Mouse (Mus musculus) cerebellum, adult 9-11 months (tissue): ENCODE data around the gene Ifrd2.

Experiments used
- DNase-seq: peaks from one replicate; pipeline ENCODE4 v3.0.0; 2022

Gene Ifrd2

DNA sequence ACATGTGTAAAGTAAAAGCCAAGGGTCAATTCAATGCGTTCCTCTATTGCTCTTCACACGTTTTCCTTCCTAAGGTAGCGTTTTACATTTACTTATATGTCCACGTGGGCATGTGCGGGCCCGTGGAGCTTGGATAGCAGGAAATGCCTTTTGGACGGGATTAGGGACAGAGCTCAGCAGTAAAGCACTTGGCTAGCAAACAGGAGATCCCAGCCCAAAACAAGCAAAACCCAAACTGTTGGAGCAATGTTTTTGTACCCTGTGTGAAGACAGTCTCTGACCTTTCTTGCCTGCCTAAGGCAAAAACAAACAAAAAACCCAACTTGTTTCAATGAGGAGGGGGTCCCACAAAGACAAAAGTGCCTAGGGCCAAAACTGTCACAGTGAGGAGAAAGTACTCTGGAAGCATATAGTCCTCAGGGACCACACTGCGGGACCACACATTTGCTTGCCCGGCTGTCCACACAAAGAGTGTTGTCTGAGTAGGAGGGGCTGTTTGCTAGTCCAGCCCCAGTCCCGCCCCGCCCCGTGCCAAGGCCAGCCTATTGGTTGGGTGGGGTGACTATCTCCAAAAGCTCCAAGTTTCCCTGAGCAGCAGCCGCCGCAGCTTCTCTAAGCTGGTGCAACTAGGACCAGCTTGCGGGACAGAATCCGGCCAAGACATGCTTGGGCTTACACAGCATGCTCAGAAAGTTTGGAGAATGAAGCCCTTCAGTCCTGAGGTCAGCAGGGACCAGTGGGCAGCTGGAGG lies 10.9 kb upstream of the Ifrd2 start, which contains the start of gene Hyal1:
Hyal1 (plus strand) TSS at position 571 of the 751 bp plus-strand sequence.
- DNase-seq = no peak

DNA sequence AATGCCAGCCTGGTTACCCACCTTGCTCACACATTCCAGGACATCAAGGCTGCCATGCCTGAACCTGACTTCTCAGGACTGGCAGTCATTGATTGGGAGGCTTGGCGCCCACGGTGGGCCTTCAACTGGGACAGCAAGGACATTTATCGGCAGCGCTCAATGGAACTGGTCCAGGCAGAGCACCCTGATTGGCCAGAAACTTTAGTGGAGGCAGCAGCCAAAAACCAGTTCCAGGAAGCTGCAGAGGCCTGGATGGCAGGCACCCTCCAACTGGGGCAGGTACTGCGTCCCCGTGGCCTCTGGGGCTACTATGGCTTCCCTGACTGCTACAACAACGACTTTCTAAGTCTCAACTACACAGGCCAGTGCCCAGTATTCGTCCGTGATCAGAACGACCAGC lies 9.6 kb upstream of the Ifrd2 start:
- DNase-seq = no peak

DNA sequence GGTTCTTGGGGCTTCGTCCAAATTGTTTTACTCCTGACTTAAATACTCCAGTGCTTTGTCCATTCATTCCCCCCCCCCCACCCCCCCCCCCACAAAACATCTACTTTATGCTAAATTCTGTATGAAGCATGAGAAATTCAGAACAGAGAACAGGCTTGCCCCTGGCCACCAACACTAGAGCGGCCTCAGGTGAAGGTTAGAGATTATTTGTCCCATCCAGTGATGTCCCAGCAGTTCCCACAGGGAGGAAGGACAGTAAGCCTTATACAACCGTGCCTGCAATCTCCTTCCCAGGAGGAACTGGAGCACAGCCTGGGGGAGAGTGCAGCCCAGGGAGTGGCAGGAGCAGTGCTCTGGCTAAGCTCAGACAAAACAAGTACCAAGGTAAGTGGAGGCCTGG lies 8.9 kb upstream of the Ifrd2 start, which contains the start of gene Naa80:
Naa80 (plus strand) TSS at position 301 of the 400 bp plus-strand sequence.
- no peak for DNase-seq

DNA sequence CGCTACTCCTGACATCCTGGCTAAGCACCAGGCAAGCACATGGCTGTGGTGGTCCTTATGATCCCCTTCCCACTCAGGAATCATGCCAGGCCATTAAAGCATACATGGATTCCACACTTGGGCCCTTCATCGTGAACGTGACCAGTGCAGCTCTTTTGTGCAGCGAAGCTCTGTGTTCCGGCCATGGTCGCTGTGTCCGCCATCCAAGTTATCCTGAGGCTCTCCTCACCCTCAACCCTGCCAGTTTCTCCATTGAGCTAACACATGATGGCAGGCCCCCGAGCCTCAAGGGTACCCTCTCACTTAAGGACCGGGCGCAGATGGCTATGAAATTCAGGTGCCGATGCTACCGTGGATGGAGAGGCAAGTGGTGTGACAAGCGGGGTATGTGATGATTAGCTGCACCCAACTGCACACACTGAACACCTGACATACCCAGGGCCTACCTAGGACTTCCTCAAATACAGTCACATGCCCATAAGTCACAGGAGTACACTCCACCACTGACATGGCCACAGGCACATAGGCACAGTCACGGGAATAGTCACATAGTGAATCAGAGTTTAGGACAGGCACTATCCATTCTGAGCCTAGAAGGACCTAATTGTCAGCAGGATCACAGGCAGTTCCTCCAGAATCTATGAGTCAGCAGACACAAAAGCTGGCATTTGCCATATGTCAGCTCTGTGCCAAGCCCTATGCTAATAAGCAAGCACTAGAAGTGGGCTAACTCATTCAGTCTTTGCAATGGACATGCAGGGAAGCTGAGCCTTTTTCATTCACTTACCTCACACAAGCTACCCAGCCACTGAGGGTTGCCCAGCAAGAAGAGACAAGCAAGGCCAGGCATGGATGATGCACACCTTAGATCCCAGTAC lies 8.2 kb upstream of the Ifrd2 start:
- DNase-seq = no peak

DNA sequence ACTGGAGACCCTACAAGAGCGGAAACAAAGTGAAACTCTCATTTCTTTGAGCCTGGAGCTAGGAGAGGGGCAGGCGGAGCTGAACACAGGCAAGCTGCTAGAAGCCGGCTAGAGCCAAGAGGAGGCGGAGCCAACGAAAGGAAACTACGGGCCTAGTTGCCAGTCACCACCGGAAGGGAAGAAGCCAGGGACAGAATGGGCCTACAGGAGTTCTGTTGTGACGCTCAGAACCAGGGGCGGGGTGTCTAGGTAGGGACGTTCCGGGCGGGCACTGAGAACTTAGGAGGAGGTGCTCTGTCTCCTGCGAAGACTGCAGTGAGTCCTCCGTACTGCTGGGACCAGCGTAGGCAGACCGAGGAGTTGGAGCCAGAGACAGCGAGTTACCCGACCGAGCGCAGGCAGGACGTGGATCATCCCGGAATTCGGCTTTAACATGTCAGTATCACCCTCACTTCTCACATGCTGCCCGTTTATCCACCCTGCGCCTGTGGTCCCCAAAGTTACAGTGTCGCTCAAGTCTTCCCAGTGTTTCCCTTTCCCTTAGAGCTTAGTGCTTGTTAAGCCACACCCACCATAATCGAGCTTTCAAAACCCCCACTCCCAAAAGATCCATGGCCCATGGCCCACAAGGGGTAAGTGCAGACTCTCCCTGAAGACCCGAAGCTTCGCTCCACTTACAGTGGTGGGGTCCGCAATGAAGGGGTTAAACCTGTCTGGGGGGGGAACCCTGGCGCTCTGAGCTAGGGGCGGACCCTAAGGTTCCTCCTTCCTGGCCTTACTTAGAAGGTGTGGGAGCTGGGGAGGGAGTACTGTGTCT lies 6.7 kb upstream of the Ifrd2 start, which contains the start of gene Hyal3:
Hyal3 (plus strand) TSS at position 318 of the 817 bp plus-strand sequence.
- peak; percentile 93 for DNase-seq

DNA sequence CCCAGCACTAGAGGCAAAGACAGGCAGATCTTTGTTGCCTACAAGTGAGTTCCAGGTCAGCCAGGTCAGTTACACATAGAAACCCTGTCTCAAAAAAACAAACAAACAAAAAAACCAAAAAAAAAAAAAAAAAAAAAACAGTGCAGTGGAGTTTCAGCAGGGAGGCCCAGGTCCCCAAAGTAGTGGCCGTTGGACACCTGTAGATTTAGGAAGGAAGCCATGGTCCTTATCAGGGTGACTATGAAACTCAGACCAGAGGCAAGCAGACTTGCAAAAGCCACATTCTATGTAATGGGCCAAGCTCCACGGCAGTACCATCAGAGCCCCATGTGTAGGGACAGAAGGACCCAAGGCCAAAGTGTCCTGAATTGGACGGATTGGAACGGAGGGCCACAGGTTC lies 5.9 kb upstream of the Ifrd2 start:
- DNase-seq = no peak

DNA sequence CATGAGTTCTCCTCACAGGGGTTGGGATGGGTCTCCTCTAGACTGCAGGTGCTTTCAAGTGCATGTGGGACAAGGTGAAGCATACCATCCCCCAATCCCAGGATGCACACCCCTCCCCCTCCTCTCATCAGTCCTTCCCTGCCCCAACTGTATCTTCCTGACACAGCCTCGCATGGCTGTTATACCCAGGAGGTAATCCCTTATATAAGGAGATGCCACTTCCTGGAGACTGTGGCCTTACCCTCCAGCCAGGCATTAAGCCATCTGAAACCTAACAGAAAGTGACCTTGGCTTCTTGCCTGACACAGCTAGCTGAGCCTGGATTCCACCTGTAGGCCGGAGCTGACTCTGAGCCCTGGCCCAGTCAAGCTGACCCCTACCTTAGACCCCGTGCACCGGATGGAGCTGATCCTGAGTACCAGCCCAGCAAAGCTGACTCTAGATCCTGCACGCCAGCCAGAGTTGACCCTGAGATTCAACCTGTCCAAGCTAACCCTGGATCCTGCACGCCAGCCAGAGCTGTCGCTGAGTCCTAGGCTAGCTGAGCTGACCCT lies 4.9 kb upstream of the Ifrd2 start:
- no peak for DNase-seq

DNA sequence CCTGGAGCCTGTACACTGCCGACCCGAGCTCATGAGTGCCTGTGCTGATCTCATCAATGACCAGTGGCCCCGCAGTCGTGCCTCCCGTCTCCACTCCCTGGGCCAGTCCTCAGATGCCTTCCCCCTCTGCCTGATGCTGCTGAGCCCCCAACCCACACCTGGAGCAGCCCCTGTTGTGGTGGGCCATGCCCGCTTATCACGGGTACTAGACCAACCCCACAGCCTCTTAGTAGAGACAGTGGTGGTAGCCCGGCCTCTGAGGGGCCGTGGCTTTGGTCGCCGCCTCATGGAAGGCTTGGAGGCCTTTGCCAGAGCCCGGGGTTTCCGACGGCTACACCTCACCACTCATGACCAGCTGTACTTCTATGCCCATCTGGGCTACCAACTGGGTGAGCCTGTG lies 4.3 kb upstream of the Ifrd2 start:
- no peak for DNase-seq

DNA sequence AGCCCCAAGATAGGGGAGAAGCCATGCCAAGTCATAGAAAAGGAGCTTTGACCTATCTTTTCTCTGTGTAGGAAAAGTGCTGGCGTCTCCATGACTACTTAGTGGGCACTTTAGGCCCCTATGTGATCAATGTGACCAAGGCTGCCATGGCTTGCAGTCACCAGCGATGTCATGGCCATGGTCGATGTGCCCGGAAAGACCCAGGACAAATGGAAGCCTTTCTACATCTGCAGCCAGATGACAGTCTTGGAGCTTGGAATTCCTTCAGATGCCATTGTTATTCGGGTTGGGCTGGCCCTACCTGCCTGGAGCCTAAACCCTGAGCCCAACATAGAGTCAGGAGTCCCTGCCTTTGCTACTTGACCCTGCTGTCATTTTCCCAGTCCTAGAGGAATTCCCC lies 938 bp upstream of the Ifrd2 start:
- DNase-seq = peak; percentile 72

DNA sequence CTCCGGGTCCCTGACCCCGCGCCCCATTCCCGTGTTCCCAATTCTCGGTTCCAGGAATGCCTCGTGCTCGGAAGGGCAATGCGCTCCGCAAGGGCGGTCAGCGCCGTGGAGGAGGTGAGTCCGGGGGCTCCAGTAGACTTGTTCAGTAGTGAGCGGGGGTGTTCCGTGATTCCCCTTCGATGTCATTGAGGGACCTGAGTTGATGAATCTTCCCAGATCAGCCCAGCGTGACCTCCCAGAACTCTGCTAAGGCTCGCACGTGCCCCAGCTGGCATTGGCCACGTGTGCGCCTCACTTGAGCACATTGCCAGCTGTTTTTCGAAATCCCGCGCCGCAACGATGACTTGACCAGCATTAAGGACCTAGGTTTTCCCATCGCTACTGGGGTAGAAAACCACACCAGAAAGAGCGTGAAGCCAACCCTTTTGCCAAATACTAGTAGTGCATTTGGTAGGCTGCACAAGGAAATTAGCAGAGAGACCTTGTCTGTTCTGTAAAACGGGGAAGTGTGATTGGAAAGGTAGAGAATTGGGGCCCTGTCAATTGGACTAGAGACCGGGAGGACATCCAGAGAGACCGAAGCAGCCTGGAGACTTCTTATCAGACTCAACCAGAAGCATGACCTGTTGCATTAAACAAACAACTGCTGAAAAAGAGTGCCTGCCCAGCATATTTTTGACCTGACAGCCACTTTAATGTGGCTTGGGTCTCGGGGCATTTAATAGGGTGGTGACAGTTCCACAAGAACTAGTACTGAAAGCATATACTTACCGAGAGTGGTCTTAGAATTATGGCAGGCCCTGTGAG lies 594 bp downstream of the Ifrd2 start:
- no peak for DNase-seq

DNA sequence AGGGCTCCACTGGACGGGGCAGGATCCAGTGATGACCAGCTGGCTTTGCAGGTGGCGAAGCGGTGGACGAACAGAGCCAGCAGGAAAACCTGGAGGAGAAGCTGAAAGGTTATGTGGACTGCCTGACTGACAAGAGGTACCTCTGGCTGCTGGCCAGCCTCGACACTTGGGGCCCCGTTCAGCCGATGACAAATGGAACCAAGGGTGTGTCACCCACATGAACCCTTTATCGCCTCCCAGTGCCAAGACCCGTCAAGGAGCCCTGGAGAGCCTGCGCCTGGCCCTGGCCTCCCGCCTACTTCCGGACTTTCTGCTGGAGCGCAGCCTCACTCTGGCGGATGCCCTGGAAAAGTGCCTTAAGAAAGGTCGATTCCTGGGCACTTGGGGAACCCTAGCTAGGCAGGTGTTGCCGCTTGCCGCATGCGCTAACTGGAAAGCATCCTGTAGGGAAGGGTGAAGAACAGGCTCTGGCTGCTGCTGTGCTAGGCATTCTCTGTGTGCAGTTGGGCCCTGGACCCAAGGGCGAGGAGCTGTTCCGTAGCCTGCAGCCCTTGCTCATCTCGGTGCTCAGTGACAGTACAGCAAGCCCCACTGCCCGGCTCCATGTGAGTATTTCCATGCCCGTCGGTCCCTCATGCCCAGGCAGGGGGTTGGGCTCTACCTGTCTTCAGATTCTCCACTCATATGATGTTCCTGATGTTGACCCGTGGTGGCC lies 2.8 kb downstream of the Ifrd2 start:
- peak; percentile 76 for DNase-seq

DNA sequence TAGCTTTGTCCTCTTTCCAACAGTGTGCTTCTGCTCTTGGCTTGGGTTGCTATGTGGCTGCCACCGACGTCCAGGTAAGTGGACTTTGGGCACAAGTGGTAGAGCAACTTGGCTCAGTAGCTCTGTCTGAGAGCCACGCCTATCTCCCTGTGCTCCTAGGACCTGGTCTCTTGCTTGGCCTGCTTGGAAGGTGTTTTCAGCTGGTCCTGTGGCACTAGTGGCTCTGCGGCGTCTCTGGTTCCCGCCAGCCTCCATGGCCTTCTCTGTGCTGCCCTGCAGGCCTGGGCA lies 3.3 kb downstream of the Ifrd2 start:
- DNase-seq = no peak

DNA sequence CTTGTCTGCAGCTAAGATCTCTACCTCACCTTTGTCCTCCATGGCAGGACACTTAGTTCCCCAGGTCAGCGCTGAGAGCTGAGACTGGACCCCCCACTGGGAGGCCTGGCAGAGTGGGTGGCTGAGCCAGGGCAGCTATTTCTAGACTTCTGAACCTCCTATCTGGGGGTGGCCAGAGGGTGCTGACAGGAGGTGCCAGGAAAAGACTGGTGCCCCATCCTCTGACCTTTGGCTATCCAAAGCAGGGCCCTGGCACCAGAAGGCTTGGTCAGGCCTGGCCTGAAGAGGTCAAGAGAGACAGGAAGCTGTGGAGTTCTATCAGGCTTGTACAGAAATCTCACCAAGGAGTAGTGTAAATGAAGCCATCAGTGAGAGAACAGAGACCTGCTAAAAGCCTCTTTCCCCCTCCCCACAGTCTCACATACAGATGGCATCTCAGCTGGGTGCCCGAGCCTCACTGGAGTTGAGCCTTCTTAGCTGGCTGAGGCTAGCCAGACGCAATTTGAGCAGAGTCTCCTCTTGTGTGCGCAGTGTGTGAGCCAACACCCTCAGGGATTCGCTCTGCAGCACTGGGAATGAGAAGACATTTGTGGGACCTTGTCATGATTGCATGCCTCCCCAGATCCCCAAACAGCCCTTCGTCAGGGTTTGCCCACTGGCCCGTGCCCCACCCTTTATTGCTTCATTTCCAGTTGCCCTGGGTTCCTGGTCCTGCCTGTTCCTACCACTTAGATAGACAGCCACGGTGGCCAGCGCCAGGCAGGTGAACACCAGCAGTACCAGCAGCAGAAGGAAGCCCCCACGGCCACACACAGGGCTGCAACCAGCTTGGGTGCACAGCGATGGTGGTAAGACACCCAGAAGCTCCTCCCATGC lies 5.9 kb downstream of the Ifrd2 start:
- peak; percentile 90 for DNase-seq

DNA sequence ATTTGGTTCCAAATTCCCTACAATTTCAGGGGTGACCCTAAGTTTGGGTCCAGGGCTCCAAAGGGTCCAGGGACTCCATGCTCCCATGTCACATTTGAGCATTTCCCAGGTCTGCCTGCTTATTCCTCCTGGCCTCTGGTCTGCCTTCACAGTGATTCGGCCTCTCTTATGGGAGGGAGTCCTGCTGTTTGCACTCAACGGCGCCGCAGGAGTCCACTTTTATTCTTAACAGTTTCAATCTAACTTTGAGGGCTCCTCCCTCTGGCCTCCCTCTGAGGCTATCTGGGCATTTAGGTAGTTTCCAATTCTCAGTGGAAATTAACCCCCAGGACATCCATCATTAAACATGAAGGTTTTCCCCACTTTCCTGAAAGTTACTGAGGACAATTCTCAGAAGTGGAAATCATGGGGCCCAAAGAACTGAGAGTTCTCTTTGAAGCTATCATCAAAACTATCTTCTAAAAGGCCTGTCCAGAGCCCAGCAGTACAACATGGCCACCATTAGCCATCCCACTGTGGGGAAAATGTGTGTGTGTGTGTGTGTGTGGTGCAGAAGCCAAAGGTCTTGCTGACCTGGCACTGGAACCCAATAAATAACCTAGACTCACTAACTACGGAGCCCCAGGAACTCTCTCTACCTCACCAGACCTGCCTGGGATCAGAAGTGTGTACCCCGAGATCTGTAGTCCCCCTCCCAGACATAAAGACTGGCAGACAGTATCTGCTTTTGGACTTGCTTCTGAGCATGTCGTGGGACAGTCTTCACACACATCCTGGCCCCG lies 7.0 kb downstream of the Ifrd2 start:
- DNase-seq = no peak

DNA sequence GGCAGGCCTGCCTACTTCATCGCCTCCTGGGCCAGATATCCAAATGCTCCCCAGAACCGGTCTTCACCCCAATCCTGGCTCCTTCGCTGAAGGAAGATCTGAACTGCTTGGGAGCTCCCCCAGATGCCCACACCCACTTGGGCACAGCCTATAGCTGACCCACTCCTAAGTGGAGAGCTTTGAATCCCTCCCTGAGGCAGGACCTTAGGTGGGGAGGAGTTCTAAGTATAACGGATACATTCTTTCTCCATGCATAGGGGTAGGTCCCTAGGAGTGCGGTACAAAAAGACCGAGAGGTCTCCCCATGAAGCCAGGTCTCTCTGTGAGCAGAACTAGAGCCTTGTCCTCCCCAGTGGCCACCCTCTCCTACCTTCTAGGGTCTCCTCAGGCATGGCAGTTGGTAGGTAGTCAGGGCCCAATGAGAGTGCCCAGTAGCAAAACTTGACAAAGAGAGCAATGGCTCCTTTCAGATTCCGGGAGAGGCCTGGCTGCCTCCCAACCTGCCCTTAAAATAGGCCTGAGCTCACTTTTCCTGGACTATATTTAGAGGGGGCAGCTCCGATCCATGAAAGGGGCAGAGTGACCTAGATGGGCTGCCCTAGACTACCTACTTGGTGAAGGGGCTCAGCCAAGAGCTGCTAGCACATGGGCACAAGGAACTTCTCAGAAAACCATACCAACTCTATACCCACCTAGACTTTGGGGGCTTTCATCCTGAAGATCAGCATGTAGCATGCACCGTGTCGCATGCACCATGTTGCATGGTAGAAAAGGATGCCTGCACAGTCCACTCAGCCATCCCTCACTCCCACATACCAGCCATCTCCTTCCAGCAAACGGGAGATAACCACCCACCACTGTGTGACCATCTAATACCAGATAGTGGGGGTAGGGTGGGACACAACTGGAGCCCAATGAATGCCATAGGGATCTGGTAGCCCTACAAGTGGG lies 9.5 kb downstream of the Ifrd2 start:
- no peak for DNase-seq

DNA sequence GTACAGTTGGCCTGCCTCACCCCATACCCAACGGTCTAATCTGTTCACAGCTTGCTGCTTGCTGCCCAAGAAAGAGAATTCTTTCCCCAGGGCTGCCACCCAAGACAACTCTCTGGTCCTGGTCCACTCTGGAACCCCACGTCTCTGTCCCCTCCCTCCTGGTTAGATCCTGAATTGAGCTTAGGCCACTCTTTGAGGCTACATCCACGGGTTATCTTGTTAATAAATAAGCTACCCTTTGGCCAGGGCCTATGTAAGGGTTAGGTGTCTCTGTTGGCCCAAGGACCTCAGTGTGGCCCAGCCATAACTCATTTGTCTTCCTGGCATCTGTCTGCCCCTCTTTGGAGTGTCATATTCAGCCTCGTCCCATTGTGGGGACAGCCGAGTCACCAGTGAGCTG lies 10.9 kb downstream of the Ifrd2 start:
- no peak for DNase-seq

DNA sequence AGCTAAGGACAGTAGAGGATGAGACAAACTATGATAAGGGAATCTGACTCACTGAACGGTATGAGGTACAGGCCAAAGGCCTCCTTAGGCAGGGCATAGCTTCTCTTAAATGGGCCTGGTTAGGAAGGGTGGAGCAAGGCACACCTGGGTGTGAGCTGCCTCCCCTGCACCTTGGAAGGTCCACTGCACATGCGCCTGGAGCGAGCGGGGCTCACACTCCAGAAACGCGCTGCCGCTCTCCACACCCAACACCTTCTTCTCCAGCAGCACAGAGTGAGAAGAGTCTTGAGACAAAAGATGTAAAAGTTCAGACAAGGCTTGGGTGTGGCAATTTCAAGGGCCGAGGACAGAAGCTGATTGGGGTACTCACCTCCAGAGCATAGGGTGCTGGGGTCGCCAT lies 12.0 kb downstream of the Ifrd2 start:
- peak; percentile 30 for DNase-seq

DNA sequence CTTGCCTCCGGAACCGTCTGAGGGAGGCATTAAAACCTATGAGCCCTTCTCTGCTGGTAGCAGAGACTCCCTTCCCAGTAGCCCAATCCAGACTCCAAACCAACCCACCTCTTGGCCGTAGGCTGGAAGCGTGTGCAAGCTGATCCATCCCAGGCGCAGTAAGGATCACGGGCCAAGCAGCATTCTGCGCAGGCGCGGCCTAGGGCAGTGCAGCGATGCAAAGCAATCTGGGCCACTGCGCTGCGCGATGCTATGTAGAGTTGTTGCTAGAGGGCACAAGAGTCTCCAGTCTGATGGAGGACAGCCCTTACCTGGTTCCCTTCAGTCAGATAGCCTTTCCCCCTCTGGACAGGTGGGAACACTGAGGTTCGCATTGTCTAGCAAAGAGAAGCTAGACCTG lies 12.4 kb downstream of the Ifrd2 start:
- DNase-seq = peak; percentile 75
